Mouse (Mus musculus) urinary bladder, postnatal 14 days (tissue): Measurements from ENCODE around the gene Utp20.

Source experiments
- DNase-seq: peaks from one replicate; pipeline ENCODE4 v3.0.0; 2021; ENCODE audit warnings: low spot score

Gene Utp20

GRCm38 (mm10) chr10:88716986-88717755 lies 109.4 kb downstream of the Utp20 start:
- no peak for DNase-seq

DNA sequence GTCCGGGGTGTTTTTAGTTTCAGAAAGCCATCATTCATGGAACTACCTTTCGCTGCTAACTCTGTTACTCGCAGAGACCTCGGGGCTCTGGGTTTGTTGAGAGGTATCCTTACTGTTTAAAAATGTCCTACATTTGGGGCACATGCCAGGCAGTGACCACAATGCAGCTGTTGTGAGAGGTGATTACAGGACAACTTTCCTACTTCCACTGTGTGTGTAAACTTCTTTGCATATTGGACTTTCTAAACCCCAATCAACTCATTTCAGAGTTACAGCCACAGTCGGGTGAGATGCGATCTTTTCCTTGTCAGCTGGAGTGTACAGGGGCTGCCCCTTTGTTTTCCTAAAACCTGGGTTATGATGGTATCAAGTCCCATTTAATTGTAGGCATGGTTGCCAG lies 111.0 kb downstream of the Utp20 start:
- DNase-seq, result no peak

- no peak for DNase-seq
Observed at GRCm38 (mm10) chr10:88714744-88715143, 111.9 kb downstream of the Utp20 start.

- DNase-seq, result no peak
Observed at GRCm38 (mm10) chr10:88712359-88712758, 114.2 kb downstream of the Utp20 start.

GRCm38 (mm10) chr10:88708671-88709523 lies 117.7 kb downstream of the Utp20 start:
- DNase-seq, result no peak

- DNase-seq, result no peak
Observed at GRCm38 (mm10) chr10:88700938-88701337, 125.7 kb downstream of the Utp20 start.
